Mouse (Mus musculus) 416B (cell line): ENCODE results near the gene Taf1b.

Source experiments
- DNase-seq: peaks from one replicate; pipeline ENCODE4 v3.0.0; 2011; ENCODE audit warnings: low read depth

Taf1b gene

GRCm38 (mm10) chr12:24603266-24603665 is 105.1 kb downstream of the Taf1b start:
- DNase-seq: peak; percentile 72

- DNase-seq: no peak
Observed at GRCm38 (mm10) chr12:24606166-24606565, 108.0 kb downstream of the Taf1b start.
